Mouse (Mus musculus): ENCODE measurements at regions not wholly inside any gene's neighbourhood (a gene's known extent, or its start where the extent isn't known, plus 50 kb on each side); places are given as distances from the start of the nearest gene placed in this dataset.

GRCm38 (mm10) chr2:64706646-64707177 lies 318.1 kb downstream of the Grb14 start:
- no peak for DNase-seq

GRCm38 (mm10) chr2:64695974-64696373 lies 328.8 kb downstream of the Grb14 start:
- no peak for DNase-seq

- DNase-seq: no peak
Observed at GRCm38 (mm10) chr2:64691444-64691843, 333.3 kb downstream of the Grb14 start.

- no peak for DNase-seq
Observed at GRCm38 (mm10) chr2:64690996-64691395, 333.8 kb downstream of the Grb14 start.

GRCm38 (mm10) chr2:64686781-64687180 lies 338.0 kb downstream of the Grb14 start:
- DNase-seq: no peak

GRCm38 (mm10) chr2:64649614-64650013 lies 375.2 kb downstream of the Grb14 start:
- DNase-seq: peak; percentile 30 to 43

- no peak for DNase-seq
Observed at GRCm38 (mm10) chr2:64616931-64617330, 407.9 kb downstream of the Grb14 start.

GRCm38 (mm10) chr2:64606864-64607263 lies 417.9 kb downstream of the Grb14 start:
- no peak for DNase-seq

- DNase-seq: no peak
Observed at GRCm38 (mm10) chr2:64582258-64582657, 442.5 kb downstream of the Grb14 start.

GRCm38 (mm10) chr2:64536032-64536431 lies 438.2 kb upstream of the Fign start:
- DNase-seq: no peak

GRCm38 (mm10) chr2:64535351-64535851 lies 437.6 kb upstream of the Fign start:
- no peak for DNase-seq

- DNase-seq: no peak
Observed at GRCm38 (mm10) chr2:64534869-64535268, 437.0 kb upstream of the Fign start.

- no peak for DNase-seq
Observed at GRCm38 (mm10) chr2:64534344-64534743, 436.5 kb upstream of the Fign start.

GRCm38 (mm10) chr2:64522722-64523121 lies 424.9 kb upstream of the Fign start:
- no peak for DNase-seq

GRCm38 (mm10) chr2:64522233-64522632 lies 424.4 kb upstream of the Fign start:
- no peak for DNase-seq

- no peak for DNase-seq
Observed at GRCm38 (mm10) chr2:64495725-64496124, 397.9 kb upstream of the Fign start.

GRCm38 (mm10) chr2:64466412-64466970 lies 368.7 kb upstream of the Fign start:
- DNase-seq: no peak

GRCm38 (mm10) chr2:64462466-64463114 lies 364.8 kb upstream of the Fign start:
- DNase-seq: no peak

GRCm38 (mm10) chr2:64462041-64462440 lies 364.2 kb upstream of the Fign start:
- DNase-seq: peak in 1 of 2 experiments; percentile 5

- DNase-seq: peak; percentile 23 to 52
Observed at GRCm38 (mm10) chr2:64461636-64462035, 363.8 kb upstream of the Fign start.

GRCm38 (mm10) chr2:64458171-64458570 lies 360.3 kb upstream of the Fign start:
- DNase-seq: peak; percentile 18 to 63

GRCm38 (mm10) chr2:64452690-64453089 lies 354.9 kb upstream of the Fign start:
- DNase-seq: no peak

- no peak for DNase-seq
Observed at GRCm38 (mm10) chr2:64451614-64452317, 353.9 kb upstream of the Fign start.

GRCm38 (mm10) chr2:64443171-64443570 lies 345.3 kb upstream of the Fign start:
- DNase-seq: peak; percentile 83
